Mouse (Mus musculus) G1E-ER4 (cell line): ENCODE measurements around the gene Ltbp3. TPM values are rescaled to one million over a fixed set of nuclear protein-coding genes. Genes with fewer than 3 reads are reported as not detected.

Source experiments
- GATA1 ChIP-seq: IDR thresholded peaks from one replicate; pipeline ENCODE4 v1.8.0; 2012; ENCODE audit warnings: low read length, inconsistent platforms
- polyA plus RNA-seq: library from polyadenylated mRNA; stranded (reverse); fragments of >175 nt; gene quantifications from 2 replicates; pipeline ENCODE4 v1.2.3, GENCODE M21; 2012

The Ltbp3 gene
- polyA plus RNA-seq, 1 experiment: not detected

- no peak for TF ChIP-seq GATA1
Measured at GRCm38 (mm10) chr19:5767271-5767670, 26.6 kb downstream of the Ltbp3 start.

DNA sequence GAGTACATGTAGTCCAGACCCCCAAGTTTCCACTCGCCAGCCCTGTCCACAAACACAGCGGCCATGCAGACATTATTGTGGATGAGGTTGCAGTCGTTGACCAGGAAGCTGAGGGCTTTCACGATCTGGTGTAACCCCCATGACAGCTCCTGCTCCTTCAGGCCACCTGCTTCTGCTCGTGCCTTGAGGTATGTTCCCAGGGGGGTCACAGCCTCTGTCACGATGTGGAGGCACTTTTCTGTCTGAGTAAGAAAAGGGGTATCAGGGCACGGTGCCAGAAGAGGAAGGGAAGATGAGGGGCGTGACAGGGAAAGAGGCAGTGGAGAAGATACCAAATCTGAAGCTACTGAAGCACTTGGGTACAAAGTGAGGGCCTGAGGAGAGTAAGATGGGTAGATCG is 29.6 kb downstream of the Ltbp3 start:
- no peak for TF ChIP-seq GATA1

GRCm38 (mm10) chr19:5770925-5771860 is 30.5 kb downstream of the Ltbp3 start, which contains the start of gene Scyl1:
TSS of gene Scyl1 (minus strand) at chr19:5771419.
- TF ChIP-seq GATA1: no peak

DNA sequence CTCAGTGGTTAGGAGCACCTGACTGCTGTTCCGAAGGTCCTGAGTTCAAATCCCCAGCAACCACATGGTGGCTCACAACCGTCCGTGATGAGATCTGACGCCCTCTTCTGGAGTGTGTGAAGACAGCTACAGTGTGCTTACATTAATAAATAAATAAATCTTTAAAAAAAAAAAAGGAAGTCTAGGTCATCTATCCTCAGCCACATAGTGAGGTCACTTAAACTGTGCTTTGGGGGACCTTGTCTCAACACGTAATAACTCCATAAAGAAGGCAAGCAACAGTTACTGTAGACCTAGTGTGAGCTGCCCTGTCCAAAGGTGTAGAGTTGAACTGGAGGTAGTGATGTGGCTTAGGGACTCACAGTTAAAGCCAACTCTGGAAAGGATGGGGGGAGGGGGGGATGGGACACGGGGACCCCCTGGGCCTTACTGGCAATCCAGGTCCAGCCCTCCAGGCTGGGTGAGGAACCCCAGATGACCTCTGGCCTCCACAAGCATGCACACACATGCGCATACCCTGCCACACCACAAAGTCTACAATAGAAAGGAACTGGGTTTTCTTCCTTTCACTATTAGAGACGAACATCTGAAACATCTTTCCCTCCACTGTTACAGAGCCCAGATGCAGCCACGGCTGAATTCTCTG is 36.8 kb downstream of the Ltbp3 start:
- no peak for TF ChIP-seq GATA1

GRCm38 (mm10) chr19:5778312-5778711 is 37.6 kb downstream of the Ltbp3 start:
- TF ChIP-seq GATA1: no peak

- no peak for TF ChIP-seq GATA1
Measured at GRCm38 (mm10) chr19:5780203-5780602, 39.5 kb downstream of the Ltbp3 start.

DNA sequence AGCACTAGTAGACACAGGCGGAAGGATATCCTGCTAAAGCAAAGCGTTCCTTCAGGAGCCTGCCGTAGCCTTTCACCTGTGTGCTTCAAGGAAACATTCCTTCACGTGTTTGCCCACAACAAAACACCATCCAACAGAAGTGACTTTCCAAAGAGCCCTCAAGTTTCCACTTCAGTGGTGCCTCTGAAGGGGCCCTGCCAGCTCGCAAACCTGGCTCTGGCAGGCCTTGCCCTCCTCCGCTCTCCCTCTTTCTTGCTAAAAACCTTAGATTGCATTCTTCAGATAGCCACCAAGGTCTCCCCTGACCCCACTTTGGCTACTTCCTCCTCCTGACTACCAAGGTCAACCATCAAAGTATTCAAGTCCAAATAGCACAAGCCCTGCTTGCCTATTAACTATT is 40.8 kb downstream of the Ltbp3 start:
- TF ChIP-seq GATA1: no peak

GRCm38 (mm10) chr19:5782121-5782520 is 41.4 kb downstream of the Ltbp3 start:
- TF ChIP-seq GATA1: no peak

DNA sequence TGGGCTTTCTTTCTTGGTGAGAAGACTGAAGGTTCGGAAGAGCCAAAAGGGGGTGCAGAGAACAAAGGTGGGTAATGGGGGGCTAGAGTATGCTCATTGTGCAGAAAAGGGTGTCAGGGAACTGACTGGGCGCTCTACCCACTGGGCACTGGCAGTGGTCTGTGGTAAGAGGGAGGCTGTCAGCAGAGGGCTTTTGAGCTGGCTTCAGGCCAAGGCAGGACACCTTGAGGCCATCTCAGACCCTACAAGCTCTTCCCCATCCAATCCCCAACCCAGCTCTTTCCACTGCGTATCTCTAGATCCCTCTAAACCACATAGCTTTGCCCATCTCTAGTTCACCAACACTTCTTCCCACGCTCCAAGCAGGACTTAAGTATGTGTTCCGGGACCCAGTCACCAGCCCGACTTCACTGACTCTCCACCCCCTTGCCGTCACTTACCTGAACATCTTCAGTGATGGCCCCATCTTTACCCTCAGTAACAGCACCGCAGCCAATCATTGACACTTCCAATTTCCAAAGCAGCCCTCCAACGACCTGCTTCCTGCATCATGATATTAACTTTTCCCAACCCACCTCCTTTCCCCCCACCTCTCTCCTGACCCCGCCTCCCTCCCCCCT is 44.4 kb downstream of the Ltbp3 start:
- no peak for TF ChIP-seq GATA1

- no peak for TF ChIP-seq GATA1
Measured at GRCm38 (mm10) chr19:5786441-5787114, 45.9 kb downstream of the Ltbp3 start.

GRCm38 (mm10) chr19:5787128-5787635 is 46.5 kb downstream of the Ltbp3 start:
- no peak for TF ChIP-seq GATA1

DNA sequence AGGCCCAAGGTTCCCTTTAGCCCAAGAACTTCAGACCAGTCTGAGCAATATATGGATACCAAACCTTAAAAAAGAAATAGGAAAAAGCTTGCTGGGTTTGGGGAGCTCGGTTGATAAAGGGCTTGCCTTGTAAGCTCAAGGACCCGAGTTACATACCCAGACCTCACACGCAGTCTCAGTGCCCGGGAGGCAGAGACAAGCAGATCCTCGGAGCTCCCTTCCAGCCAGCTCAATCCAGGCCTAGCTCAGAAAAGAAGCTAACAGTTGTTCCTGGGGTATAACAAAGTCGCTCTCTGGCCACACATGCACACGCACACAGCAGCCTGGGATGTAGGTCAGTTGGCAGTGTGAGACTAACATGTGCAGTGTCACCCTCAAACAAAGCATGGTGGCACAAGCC is 47.2 kb downstream of the Ltbp3 start:
- no peak for TF ChIP-seq GATA1

DNA sequence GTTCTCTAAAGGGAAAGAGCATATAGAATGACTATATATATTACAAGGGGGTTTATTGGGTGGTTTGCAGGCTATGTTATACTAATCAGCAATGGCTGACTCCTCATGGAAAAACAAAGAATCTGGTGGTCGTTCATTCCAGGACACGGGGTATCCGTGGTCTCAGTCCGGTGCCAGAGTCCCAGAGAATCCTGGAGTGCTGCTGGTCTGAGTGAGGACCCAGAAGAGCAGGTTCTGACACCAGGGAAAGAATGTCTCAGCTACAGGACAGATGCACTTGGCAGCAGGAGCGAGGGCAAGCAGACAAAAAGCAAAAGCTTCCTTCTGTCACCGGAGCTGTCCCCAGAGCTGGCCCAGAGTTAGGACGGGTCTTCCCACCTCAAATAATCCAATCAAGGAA is 47.9 kb downstream of the Ltbp3 start:
- TF ChIP-seq GATA1: no peak

DNA sequence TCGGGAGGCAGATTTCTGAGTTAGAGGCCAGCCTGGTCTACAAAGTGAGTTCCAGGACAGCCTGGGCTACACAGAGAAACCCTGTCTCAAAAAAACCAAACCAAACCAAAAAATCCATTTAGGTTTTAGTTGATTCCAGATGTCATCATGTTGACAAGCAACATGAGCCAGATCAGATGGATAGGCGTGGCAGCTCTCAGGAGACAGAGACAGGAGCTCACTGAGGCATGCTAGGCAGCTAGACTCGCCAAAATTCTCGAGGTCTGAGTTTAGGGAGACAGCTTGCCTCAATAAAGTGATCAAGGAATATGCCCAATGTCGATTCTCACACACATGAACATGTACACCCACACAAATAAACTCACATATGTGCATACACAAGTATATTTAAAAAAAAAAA is 48.4 kb downstream of the Ltbp3 start:
- no peak for TF ChIP-seq GATA1

DNA sequence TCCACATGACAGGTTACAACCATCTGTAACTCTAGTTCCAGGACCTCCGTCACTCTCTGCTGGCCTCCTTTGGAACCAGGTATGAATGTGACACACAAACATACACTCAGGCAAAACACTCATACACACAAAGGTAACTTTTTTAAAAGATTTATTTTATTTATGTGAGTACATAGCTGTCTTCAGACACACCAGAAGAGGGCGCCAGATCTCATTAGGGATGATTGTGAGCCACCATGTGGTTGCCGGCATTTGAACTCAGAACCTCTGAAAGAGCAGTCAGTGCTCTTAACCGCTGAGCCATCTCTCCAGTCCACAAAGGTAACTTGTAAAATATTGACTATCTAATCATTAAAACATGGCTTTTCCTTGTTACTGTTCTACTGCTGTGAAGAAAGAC is 50.6 kb downstream of the Ltbp3 start:
- no peak for TF ChIP-seq GATA1
